Mouse (Mus musculus) ES-E14 (cell line): ENCODE measurements around the gene Plxna2.

ENCODE experiments used
- ZC3H11A ChIP-seq: IDR thresholded peaks from 2 replicates; pipeline ENCODE4 v1.6.1; 2012; ENCODE audit warnings: low read depth, mild to moderate bottlenecking, inconsistent platforms, low read length, borderline replicate concordance
- ZNF384 ChIP-seq: IDR thresholded peaks from 2 replicates; pipeline ENCODE4 v1.6.1; 2012; ENCODE audit warnings: low read depth, low read length, inconsistent platforms

- TF ChIP-seq ZC3H11A (no peak), ZNF384 (no peak)
Observed at GRCm38 (mm10) chr1:194650566-194650965, 32.5 kb downstream of the Plxna2 start.
